Mouse (Mus musculus): ENCODE measurements around the gene Plppr3.
"Not testable (repeated sequence)": the region's sequence is repeated elsewhere in the genome, so short reads cannot be mapped to it uniquely, and the experiment has no call there.

Plppr3 gene

GRCm38 (mm10) chr10:79900951-79901410, 26.5 kb upstream of the Plppr3 start:
- DNase-seq (ENCODE audit: low spot score in 2 of 2), result no peak

DNA sequence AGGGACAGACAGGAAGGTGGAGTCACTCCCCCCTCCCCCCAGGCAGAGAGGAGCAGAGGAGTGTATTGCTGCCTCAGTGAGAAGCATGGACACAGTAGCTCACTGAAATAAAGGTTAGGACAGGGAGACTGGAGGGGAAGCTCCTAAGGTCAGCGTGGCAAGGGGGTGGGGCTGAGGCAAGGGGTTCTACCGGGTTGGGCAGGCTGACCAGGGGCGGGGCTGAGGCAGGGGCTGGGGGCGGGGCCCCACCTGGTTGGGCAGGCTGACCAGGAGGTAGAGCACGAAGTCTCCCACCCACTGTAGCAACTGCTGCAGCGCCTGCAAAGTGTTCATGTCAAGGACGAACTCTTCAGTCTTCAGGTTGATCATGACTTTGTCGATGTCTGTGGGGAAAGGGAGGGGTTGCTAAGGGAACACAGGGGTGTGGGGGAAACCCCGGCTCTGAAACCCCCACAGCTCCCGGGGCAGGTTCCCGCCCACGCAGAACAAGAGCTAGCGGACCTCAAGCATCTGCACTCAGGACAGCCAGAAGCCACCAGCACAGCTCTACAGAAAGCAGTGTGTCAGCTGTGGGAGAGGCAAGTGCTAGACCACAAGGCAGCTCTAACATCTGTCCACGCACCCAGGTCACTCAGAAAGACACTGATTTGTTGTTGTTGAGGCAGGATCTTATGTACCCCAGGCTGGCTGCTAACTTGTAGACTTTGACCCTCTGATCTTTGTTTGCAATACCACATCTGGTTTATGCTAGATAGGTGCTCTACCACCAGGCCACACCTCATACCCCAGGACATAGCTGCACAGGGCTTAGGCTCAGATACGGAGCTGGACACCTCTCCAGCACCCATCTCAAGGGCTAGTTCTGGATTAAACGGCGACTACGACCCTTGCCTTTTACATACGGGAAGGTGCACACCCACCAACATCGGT, 23.1 kb upstream of the Plppr3 start:
- DNase-seq (ENCODE audit: low spot score in 2 of 2), result no peak

GRCm38 (mm10) chr10:79896814-79897213, 22.4 kb upstream of the Plppr3 start:
- no peak for DNase-seq (ENCODE audit: low spot score in 2 of 2)

GRCm38 (mm10) chr10:79896306-79896705, 21.9 kb upstream of the Plppr3 start:
- DNase-seq (ENCODE audit: low spot score in 2 of 2), result no peak

GRCm38 (mm10) chr10:79892451-79893118, 18.2 kb upstream of the Plppr3 start:
- peak; percentile 67 to 77 for DNase-seq (ENCODE audit: low spot score in 2 of 2)

DNA sequence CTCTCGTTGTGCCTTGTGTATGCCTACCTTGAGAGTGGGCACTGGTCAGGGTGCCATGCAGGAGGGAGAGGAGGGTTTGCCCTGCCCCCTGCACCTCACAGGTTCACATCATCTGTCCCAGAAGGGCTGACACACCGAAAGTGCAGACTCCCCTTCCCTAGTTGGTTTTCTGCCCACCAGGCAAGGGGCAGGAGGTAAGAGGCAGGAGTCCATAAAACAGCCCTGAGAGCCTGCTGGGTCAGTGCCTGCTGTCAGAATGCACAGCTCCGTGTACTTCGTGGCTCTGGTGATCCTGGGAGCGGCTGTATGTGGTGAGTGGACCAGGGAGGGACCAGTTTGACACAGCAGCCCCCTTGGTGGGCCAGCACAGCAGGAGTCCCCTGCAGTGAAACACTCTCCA, 16.2 kb upstream of the Plppr3 start, which contains the start of gene Cfd:
Gene Cfd (plus strand): TSS at position 184 of the 400 bp plus-strand sequence.
- no peak for DNase-seq (ENCODE audit: low spot score in 2 of 2)

GRCm38 (mm10) chr10:79889386-79889785, 15.0 kb upstream of the Plppr3 start:
- no peak for DNase-seq (ENCODE audit: low spot score in 2 of 2)

- DNase-seq (ENCODE audit: low spot score in 2 of 2), result no peak
Observed at GRCm38 (mm10) chr10:79886611-79887010, 12.2 kb upstream of the Plppr3 start.

DNA sequence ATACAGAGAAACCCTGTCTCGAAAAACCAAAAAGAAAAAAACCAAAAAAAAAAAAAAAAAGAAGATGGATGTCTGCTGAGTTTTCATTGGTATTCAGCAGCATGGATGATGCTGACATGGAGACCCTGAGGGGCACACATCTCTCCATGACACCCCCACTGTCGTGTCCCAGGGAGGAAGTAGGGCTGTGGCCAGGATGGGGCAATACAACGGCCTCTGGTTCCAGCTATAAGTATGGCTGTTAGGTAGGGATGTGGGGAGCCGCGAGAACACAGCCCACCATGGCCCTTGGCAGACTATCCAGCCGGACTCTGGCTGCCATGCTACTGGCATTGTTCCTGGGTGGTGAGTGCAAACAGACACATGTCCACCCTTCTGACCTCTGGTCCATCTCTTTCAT, 11.6 kb upstream of the Plppr3 start, which contains the start of gene Elane:
Gene Elane (plus strand): TSS at position 194 of the 400 bp plus-strand sequence.
- no peak for DNase-seq (ENCODE audit: low spot score in 2 of 2)

DNA sequence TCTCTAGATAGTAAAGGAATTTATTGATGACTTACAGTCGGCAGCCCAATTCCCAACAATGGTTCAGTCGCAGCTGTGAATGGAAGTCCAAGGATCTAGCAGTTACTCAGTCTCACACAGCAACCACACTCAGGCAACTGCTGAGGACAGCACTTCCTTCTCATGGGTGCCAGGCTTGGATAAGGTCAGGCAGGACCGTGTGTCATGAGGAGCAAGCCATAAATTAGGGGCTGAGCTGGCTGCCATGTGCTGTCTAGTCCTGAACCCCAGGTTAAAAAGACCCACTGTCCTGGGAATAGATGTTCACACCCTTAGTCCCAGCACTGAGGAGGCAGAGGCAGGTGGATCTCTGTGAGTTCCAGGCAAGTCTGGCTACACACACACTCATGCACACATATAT, 10.5 kb upstream of the Plppr3 start:
- not testable (repeated sequence) for DNase-seq (ENCODE audit: low spot score in 2 of 2)

- DNase-seq (ENCODE audit: low spot score in 2 of 2), result peak in 1 of 2 experiments; percentile 79
Observed at GRCm38 (mm10) chr10:79884446-79884845, 10.0 kb upstream of the Plppr3 start.

- peak; percentile 72 to 83 for DNase-seq (ENCODE audit: low spot score in 2 of 2)
Observed at GRCm38 (mm10) chr10:79883297-79884084, 9.1 kb upstream of the Plppr3 start.

- DNase-seq (ENCODE audit: low spot score in 2 of 2), result no peak
Observed at GRCm38 (mm10) chr10:79881981-79882380, 7.5 kb upstream of the Plppr3 start.

- DNase-seq (ENCODE audit: low spot score in 2 of 2), result no peak
Observed at GRCm38 (mm10) chr10:79880721-79881120, 6.3 kb upstream of the Plppr3 start.

DNA sequence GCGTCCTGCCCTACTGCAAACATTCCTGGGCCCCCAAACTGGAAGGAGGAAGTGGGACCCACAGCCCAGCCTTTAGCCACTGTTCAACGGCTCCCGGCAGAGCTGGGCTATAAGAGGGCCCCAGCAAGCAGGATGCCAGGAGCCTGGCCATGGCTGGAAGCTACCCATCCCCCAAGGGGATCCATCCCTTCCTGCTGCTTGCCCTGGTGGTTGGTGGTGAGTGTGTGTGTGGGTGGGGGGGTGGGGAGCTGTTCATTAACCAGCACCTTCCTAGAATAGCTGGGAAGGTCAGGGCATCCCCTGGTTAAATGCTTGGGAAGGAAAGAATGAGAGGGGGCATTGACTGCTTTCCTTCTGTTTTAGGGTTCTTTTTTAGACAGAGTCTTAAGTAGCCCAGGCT, 5.1 kb upstream of the Plppr3 start:
- no peak for DNase-seq (ENCODE audit: low spot score in 2 of 2)

GRCm38 (mm10) chr10:79877757-79878156, 3.3 kb upstream of the Plppr3 start:
- peak in 1 of 2 experiments; percentile 70 for DNase-seq (ENCODE audit: low spot score in 2 of 2)

GRCm38 (mm10) chr10:79877174-79877573, 2.7 kb upstream of the Plppr3 start:
- DNase-seq (ENCODE audit: low spot score in 2 of 2), result no peak

- no peak for DNase-seq (ENCODE audit: low spot score in 2 of 2)
Observed at GRCm38 (mm10) chr10:79873715-79874289, 632 bp downstream of the Plppr3 start.

GRCm38 (mm10) chr10:79873313-79873712, 1.1 kb downstream of the Plppr3 start:
- no peak for DNase-seq (ENCODE audit: low spot score in 2 of 2)

DNA sequence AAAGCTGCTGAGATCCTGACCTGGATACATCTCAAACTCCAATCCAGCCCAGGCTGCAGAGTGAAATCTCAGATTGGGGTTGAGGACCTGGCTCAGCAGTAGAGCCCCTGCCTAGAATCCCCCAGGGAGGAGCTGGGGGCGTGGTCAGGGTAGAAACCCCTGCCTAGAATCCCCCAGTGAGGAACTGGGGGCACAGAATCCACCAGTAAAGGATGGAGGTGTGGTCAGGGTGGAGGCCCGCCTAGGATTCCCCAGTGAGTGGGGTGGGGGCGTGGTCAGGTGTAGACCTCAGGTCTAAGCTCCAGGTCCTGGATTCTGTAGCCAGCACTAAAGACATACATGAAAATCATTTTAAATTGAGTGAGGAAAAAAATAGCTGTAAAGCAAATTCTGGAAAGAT, 1.6 kb downstream of the Plppr3 start:
- DNase-seq (ENCODE audit: low spot score in 2 of 2), result no peak

DNA sequence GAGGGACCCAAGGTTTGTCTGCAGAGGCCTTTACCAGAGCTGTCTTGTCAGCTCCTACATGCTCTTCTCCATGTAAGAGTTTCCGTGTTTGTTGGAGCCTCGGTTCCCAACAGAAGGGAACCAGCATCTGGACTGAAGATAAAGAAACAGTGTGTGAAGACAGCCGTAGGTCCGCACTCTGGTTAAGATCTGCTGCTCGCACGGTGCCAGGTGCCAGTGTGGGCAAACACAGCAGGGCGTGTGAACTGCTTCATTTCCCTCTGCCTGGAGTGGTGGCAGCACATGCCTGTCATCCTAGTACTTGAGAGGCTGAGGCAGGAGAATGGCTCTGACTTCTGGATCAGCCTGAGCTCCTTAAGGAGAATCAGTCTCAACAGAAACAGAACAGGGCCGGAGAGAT, 2.6 kb downstream of the Plppr3 start:
- DNase-seq (ENCODE audit: low spot score in 2 of 2), result no peak
